Mouse (Mus musculus): ENCODE results near the gene Ppp1r16b.

DNA sequence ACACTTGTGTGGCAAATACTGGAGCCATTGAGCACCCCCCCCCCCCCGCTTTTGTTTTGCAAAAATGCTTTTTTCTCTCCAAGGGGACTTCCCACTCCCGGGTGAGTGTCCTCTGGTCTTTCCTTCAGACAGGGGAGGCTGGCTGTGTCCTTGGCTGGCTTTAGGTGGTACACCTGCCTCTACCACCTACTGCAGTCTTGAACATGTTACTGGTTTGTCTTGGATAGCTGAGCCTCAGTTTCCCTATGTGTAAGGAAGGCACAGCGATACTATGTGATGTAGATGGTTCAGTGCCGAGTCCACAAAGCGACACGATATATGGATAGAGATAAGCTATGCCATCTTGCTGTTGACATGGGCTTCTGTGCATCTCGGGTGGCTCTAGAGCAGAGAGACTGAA is 9.6 kb downstream of the Ppp1r16b start:
- TF ChIP-seq CTCF (IDR thresholded peaks at IDR 0.05; ENCODE audit: control insufficient read depth, insufficient read depth, low read length) = no peak
- TF ChIP-seq POLR2A (IDR thresholded peaks at IDR 0.05; ENCODE audit: borderline replicate concordance, control insufficient read depth, low read depth, low read length) = no peak
